Mouse (Mus musculus) embryonic facial prominence, embryonic 13.5 days (tissue): ENCODE measurements around the gene Ghrh. TPM values are rescaled to one million over a fixed set of nuclear protein-coding genes. Genes with fewer than 3 reads are reported as not detected.
A peak's percentile ranks its signal among the peaks of the same experiment; 100 is the strongest.

Experiments used
- ATAC-seq: fragments of 200-750 bp; cut with Nextera tagmentation; 2 replicates; pipeline ENCODE4 v1.8.0; 2017; ENCODE audit warnings: low read depth; ENCODE audit not compliant: insufficient number of reproducible peaks, insufficient read depth, low FRiP score, low TSS enrichment
- H3K27ac ChIP-seq: fragments of 300-500 bp; sonication (generic); 2 replicates; pipeline ENCODE4 v1.5.1; 2015; ENCODE audit warnings: moderate library complexity, mild to moderate bottlenecking, inconsistent platforms
- H3K27me3 ChIP-seq: fragments of 300-500 bp; sonication (generic); 2 replicates; pipeline ENCODE4 v1.6.1; 2015; ENCODE audit warnings: mild to moderate bottlenecking, inconsistent platforms
- H3K36me3 ChIP-seq: fragments of 300-500 bp; sonication (generic); 2 replicates; pipeline ENCODE4 v1.6.1; 2015; ENCODE audit warnings: mild to moderate bottlenecking, inconsistent platforms
- H3K4me1 ChIP-seq: fragments of 300-500 bp; sonication (generic); 2 replicates; pipeline ENCODE4 v1.6.1; 2015; ENCODE audit warnings: inconsistent platforms
- H3K4me2 ChIP-seq: fragments of 300-500 bp; sonication (generic); 2 replicates; pipeline ENCODE4 v1.6.1; 2015; ENCODE audit warnings: moderate library complexity, mild to moderate bottlenecking, inconsistent platforms
- H3K4me3 ChIP-seq: fragments of 300-500 bp; sonication (generic); 2 replicates; pipeline ENCODE4 v1.5.1; 2015; ENCODE audit warnings: mild to moderate bottlenecking, inconsistent platforms
- H3K9ac ChIP-seq: fragments of 300-500 bp; sonication (generic); 2 replicates; pipeline ENCODE4 v1.6.1; 2015; ENCODE audit warnings: mild to moderate bottlenecking, inconsistent platforms
- H3K9me3 ChIP-seq: fragments of 300-500 bp; sonication (generic); 2 replicates; pipeline ENCODE4 v1.6.1; 2016; ENCODE audit warnings: inconsistent platforms
- WGBS: fragments of 180-500 bp; shearing (Covaris S2); methylation state at CpG from one replicate; pipeline ENCODE4 v1.1.7; 2015; ENCODE audit warnings: mixed read lengths; 5-methylcytosine and 5-hydroxymethylcytosine counted together
- polyA plus RNA-seq: library from polyadenylated mRNA; unstranded; fragments of >200 nt; fragmentation: Nextera tagmentation; extraction: Ambion mirVana; gene quantifications from 2 replicates; pipeline ENCODE4 v1.2.1, GENCODE M21; 2015

The Ghrh gene
- polyA plus RNA-seq, 1 experiment from 2014 or later = 1.3 TPM

DNA sequence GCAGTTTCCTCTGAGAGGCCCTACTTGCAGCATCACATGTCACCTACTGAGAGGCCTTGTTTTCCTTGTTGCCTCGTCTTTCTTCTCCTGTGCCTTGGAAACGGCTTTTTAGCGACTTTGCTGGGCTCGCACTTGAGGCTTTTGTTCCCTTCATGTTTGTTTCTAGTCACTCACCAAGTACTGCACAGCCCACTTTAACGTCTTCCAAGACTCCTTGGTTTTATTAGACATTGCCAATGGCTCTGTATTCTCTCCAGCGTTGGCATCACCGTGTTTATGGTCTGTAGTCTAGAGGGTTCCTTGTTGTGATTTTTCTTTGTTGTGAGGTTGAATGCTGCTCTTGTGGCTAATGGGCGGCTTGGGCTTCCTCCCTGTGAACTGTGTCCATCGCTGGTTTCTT lies 44.2 kb downstream of the Ghrh start:
- Histone ChIP-seq H3K27ac (no peak overlapping the region), H3K4me3 (no peak overlapping the region), H3K4me2 (no peak overlapping the region), H3K9ac (no peak overlapping the region), H3K36me3 (peaks cover 78% of the 10 kb centered on the region), H3K27me3 (no peaks in the 10 kb centered on the region), H3K4me1 (no peaks in the 10 kb centered on the region), H3K9me3 (no peaks in the 10 kb centered on the region)
- WGBS = 88% methylated on average over 9 of the region's 9 CpGs
- no peak for ATAC-seq

DNA sequence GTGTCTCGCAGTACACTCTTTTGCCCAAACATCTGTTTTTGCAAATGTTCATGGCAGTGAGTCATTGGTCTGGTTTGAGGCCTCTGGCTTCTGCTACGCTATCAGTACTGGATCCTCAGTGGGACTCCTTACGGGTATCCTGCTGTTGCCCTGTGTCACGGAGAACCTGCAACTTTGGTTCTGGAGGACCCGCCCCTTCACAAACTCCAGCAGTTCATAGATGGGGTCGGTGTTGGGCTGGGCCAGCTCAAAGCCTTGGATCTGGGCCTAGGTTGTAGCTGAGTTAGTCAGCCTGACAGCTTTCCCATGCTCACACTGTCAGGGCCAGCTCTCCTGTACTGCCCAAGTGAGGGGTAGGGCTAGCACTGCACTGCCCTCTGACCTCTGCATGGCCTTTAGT lies 47.3 kb downstream of the Ghrh start:
- Histone ChIP-seq H3K4me3 (no peak overlapping the region), H3K27ac (no peak overlapping the region), H3K36me3 (peaks cover 90% of the 10 kb centered on the region), H3K27me3 (no peaks in the 10 kb centered on the region), H3K4me2 (no peak overlapping the region), H3K4me1 (no peaks in the 10 kb centered on the region), H3K9ac (no peak overlapping the region), H3K9me3 (no peaks in the 10 kb centered on the region)
- 91% methylated on average over 6 of the region's 6 CpGs for WGBS
- no peak for ATAC-seq

DNA sequence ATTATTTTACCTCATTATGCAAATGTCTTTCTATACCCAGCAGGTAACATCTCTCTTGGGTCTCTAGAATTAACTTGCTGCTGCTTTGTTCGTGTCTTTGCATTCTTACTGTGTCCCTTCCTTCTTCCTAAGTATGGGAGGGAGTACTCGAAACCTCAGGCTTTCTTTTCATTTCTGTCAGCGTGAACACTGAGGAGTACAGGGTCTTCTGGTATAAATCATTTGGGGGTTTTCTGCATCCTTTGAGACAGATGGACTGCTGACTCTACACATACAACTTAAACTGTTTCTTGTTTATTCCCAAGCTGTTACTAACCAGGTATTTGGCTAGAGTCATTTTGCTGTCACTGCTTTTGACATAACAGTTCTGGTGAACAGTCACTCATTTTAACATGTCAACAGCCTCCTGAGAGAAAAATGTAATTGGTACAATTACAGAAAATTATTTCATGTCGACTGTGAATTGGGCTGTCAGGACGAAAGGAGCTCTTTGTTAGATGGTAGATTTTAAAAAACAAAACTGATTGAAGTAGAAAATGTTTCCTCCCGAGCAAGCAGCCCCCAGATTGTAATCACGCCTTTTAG lies 51.1 kb downstream of the Ghrh start:
- no peak overlapping the region for H3K4me3 ChIP-seq
- no peaks in the 10 kb centered on the region for H3K27me3 ChIP-seq
- no peak overlapping the region for H3K4me2 ChIP-seq
- no peaks in the 10 kb centered on the region for H3K9me3 ChIP-seq
- no peak overlapping the region for H3K27ac ChIP-seq
- peaks cover 95% of the 10 kb centered on the region for H3K36me3 ChIP-seq
- no peak overlapping the region for H3K9ac ChIP-seq
- 64% methylated on average over 7 of the region's 7 CpGs for WGBS
- H3K4me1 ChIP-seq = no peaks in the 10 kb centered on the region
- ATAC-seq = no peak

DNA sequence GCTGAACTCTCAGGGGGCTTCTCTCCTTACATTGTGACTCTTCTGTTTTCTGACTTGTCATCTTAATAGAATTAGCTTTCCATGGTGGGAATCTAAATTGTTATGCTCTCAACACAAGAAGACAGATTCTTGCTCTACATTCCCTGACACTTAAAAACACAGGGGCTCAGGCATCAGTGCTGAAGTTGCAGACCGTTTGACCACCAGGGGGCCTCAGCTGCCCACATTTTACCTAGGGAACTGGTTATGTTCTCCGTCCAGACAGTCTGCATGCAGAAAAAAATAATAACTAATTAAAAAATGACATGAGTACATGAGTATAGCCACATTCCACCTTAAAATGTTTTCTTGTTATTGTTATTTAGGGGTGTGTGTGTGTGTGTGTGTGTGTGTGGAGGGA lies 55.2 kb downstream of the Ghrh start:
- WGBS = 20% methylated on average over 2 of the region's 2 CpGs
- Histone ChIP-seq H3K4me3 (no peak overlapping the region), H3K4me2 (no peak overlapping the region), H3K27ac (no peak overlapping the region), H3K4me1 (no peaks in the 10 kb centered on the region), H3K9ac (no peak overlapping the region), H3K36me3 (peaks cover 90% of the 10 kb centered on the region), H3K9me3 (no peaks in the 10 kb centered on the region), H3K27me3 (no peaks in the 10 kb centered on the region)
- no peak for ATAC-seq

DNA sequence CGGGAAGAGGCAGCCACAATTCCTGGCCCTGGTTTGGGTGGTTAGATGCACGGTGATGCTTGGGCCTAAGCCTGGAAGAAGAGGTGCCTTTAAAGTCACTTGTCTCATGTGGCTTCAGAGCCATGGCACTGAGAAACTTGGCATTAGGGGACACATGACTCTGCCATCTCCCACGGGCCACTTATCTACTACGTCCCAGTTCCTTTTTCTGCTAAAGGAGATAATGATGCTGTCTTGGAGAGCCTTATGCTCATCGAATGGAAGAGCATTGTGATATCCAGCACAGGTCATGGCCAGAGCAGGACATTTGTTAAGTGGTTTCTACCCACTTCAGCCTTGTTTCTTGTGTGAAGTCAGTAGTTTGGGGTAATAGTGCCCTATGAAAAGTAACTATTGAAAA lies 58.3 kb downstream of the Ghrh start:
- Histone ChIP-seq H3K9me3 (no peaks in the 10 kb centered on the region), H3K36me3 (peaks cover 87% of the 10 kb centered on the region), H3K27ac (no peak overlapping the region), H3K9ac (no peak overlapping the region), H3K27me3 (no peaks in the 10 kb centered on the region), H3K4me1 (no peaks in the 10 kb centered on the region), H3K4me2 (no peak overlapping the region), H3K4me3 (no peak overlapping the region)
- 94% methylated on average over 5 of the region's 5 CpGs for WGBS
- no peak for ATAC-seq

DNA sequence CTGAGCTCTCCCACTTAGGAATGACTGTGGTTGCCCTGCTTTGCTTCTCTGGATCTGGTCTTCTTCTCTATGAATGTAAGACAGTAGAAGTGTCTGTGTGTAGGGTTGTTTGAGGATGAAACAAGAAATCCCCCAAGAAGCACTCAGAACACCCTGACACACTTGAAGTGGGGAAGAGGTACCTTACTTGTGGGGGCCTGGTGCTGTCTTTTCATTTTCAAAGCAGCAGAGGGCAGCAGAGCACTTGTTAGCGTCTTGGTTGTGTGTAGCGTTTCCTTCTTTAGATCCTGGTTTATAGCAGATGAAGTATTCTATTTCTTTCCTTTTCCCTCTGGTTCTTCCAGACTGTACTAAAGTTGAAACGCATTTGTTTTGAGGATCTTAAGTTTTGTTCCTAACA lies 59.8 kb downstream of the Ghrh start:
- Histone ChIP-seq H3K9me3 (no peaks in the 10 kb centered on the region), H3K27me3 (no peaks in the 10 kb centered on the region), H3K36me3 (peaks cover 85% of the 10 kb centered on the region), H3K9ac (no peak overlapping the region), H3K4me2 (no peak overlapping the region), H3K27ac (0 out of 2 replicates have a peak overlapping the region, but pooled peaks have one; percentile 0), H3K4me3 (no peak overlapping the region), H3K4me1 (no peaks in the 10 kb centered on the region)
- ATAC-seq = no peak
- 23% methylated on average over 3 of the region's 3 CpGs for WGBS

DNA sequence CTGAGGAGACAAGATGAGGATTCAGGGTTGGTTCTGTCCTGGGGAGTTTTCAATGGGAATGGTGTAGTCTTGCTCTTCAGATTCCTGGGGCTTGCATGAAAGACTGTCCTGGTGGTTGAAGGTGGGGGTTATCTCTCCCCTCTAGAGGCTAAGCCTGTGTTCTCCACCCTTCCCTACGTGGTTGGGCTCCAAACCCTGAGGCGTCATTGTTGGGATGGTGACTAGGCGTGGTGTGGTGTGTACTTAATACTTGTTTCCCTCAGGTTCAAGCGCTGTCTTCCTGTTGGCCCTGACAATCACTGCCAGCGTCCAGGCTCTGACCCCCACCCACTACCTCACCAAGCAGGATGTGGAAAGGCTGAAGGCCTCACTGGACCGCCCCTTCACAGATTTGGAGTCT lies 64.0 kb downstream of the Ghrh start:
- H3K36me3 ChIP-seq = peaks cover 51% of the 10 kb centered on the region
- no peaks in the 10 kb centered on the region for H3K27me3 ChIP-seq
- H3K9me3 ChIP-seq = no peaks in the 10 kb centered on the region
- ATAC-seq = no peak
- H3K4me3 ChIP-seq = no peak overlapping the region
- no peak overlapping the region for H3K27ac ChIP-seq
- no peak overlapping the region for H3K9ac ChIP-seq
- H3K4me2 ChIP-seq = no peak overlapping the region
- peaks cover 17% of the 10 kb centered on the region for H3K4me1 ChIP-seq
- WGBS = 83% methylated on average over 6 of the region's 6 CpGs

Other genes starting within 250 kb of the Ghrh start
- gene Samhd1, start 212.2 kb downstream of the Ghrh start, polyA plus RNA-seq = 22.7 and 29.3 TPM in 2 replicates
- gene Rbl1, start 143.0 kb downstream of the Ghrh start, polyA plus RNA-seq = 23.7 and 26.4 TPM in 2 replicates
- gene Rpn2, start 68.5 kb downstream of the Ghrh start, polyA plus RNA-seq = 275 and 283 TPM in 2 replicates
- 0.47 and 0.69 TPM in 2 replicates for gene Mroh8, start 68.0 kb downstream of the Ghrh start, polyA plus RNA-seq
- gene Manbal, start 20.1 kb upstream of the Ghrh start, polyA plus RNA-seq = 80.6 and 90.9 TPM in 2 replicates
- 21.5 and 22.1 TPM in 2 replicates for gene Src, start 70.9 kb upstream of the Ghrh start, polyA plus RNA-seq
- 732 and 923 TPM in 2 replicates for gene Nnat, start 212.6 kb upstream of the Ghrh start, polyA plus RNA-seq
- gene Blcap, start 223.8 kb upstream of the Ghrh start, polyA plus RNA-seq = 66.7 and 68.7 TPM in 2 replicates